ENCODE assay signal across 15 mouse cellular contexts in the genomic region with DNA sequence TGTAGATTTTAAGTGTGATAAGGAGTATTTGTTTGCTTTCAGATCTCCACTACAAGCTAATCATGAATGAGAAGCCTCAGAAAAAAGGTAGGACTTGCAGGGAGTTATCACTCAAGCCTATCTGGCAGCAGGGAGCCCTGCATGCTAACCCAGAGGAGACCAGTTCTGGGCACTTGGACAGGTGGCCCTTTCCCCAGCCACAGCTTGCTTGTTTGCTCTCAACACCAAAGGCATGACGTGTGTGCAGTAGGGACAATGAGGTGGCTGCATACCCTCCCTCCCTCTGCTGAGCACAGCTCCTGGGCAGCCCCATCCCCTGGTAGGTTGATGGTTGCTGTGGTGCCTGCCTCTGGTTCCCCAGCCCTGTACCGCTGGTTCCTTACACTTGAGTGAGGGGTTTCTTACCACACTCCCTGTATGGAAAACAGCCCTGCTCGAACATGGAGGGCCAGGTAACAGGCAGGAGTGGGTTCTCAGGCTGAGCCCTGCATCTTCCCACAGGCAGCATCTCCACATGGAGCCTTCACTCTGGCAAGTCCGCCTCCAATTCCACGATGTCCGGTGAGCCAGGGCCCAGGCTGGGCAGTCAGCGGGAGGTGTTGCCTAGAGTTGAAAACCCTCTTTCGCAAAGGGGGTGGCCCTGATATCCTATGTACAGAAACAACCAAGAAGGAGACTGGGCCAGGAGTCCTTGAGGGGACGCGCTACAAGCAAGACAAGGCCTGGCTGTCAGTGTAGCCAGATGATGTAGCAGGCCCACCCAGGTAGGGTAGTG. TPM values are rescaled to one million over a fixed set of nuclear protein-coding genes. Genes with fewer than 3 reads are reported as not detected.
DNase-seq lines count a peak whose midpoint lies in the region; ATAC-seq and TF ChIP-seq lines count a peak whose summit lies in the region.
"Had no signal": no experiment of that assay in that cellular context is flagged by ENCODE, and none has a peak within 500 bp of the region (broad histone marks: within the 10 kb centered on the region; RNA-seq: fewer than 3 reads in every experiment).

No protein-coding gene starts in this region.

- peaks cover 10% of the 10 kb centered on the region for H3K4me1 ChIP-seq in hindbrain, embryonic 14.5 days (replicated peaks; ENCODE audit: control insufficient read depth, insufficient read depth, low read length)
- peaks cover 11% of the 10 kb centered on the region for H3K4me1 ChIP-seq in hindbrain, embryonic 12.5 days
- peaks cover 15% of the 10 kb centered on the region for H3K4me1 ChIP-seq in midbrain, embryonic 12.5 days
- H3K4me1 ChIP-seq in midbrain, embryonic 14.5 days (ENCODE audit: control insufficient read depth, insufficient read depth, low read length) = peaks cover 10% of the 10 kb centered on the region; the same call in 1 of the 2 replicates
- peaks cover 5% of the 10 kb centered on the region; the same call in 1 of the 2 replicates for H3K4me1 ChIP-seq in hindbrain, postnatal 0 days (ENCODE audit: insufficient read depth, low read length)

- H3K27ac ChIP-seq in hindbrain, embryonic 14.5 days = no peak overlapping the region
- H3K27ac ChIP-seq in hindbrain, embryonic 12.5 days = no peak overlapping the region
- H3K27ac ChIP-seq in midbrain, embryonic 12.5 days (replicated peaks) = no peak overlapping the region
- H3K27ac ChIP-seq in midbrain, embryonic 14.5 days (replicated peaks; ENCODE audit: low read depth, low read length) = no peak overlapping the region
- no peak overlapping the region; the same call in 1 of the 2 replicates for H3K27ac ChIP-seq in hindbrain, postnatal 0 days
- H3K27ac ChIP-seq: neural tube, embryonic 12.5 days had no signal

- peak; percentile 53 for DNase-seq in cerebellum, adult 11 months
- DNase-seq in hindbrain, embryonic 14.5 days (ENCODE audit: low spot score) = no peak
- DNase-seq in midbrain, embryonic 14.5 days = no peak
- DNase-seq in hindbrain, postnatal 0 days (ENCODE audit: low spot score) = no peak
- DNase-seq in heart, adult 11 months = no peak
- DNase-seq: kidney, adult 2 months; kidney, postnatal 36 days; layer of hippocampus, postnatal 36 days; lung, embryonic 14.5 days; thymus, postnatal 14 days had no signal

- H3K4me3 ChIP-seq in hindbrain, embryonic 14.5 days (replicated peaks; ENCODE audit: low read length) = no peak overlapping the region
- no peak overlapping the region for H3K4me3 ChIP-seq in hindbrain, embryonic 12.5 days
- H3K4me3 ChIP-seq in midbrain, embryonic 12.5 days = 0 out of 2 replicates have a peak overlapping the region, but pooled peaks have one; percentile 56
- H3K4me3 ChIP-seq in midbrain, embryonic 14.5 days (replicated peaks; ENCODE audit: low read depth, low read length) = no peak overlapping the region
- no peak overlapping the region for H3K4me3 ChIP-seq in hindbrain, postnatal 0 days (ENCODE audit: low read length)

- WGBS in hindbrain, embryonic 14.5 days = 84% methylated on average over 10 of the region's 10 CpGs
- WGBS in hindbrain, embryonic 12.5 days = 83% methylated on average over 10 of the region's 10 CpGs
- WGBS in midbrain, embryonic 12.5 days = 80% methylated on average over 10 of the region's 10 CpGs
- 76% methylated on average over 10 of the region's 10 CpGs for WGBS in midbrain, embryonic 14.5 days
- WGBS in hindbrain, postnatal 0 days = 80% methylated on average over 10 of the region's 10 CpGs

- no peak for ATAC-seq in cerebellum, adult (ENCODE audit: insufficient number of reproducible peaks, low FRiP score, low TSS enrichment)
- ATAC-seq in hindbrain, embryonic 14.5 days (ENCODE audit: low FRiP score) = no peak
- ATAC-seq in hindbrain, embryonic 12.5 days (ENCODE audit: low FRiP score) = no peak
- no peak for ATAC-seq in midbrain, embryonic 12.5 days (ENCODE audit: low FRiP score, low read depth)
- ATAC-seq in midbrain, embryonic 14.5 days (ENCODE audit: low FRiP score, low TSS enrichment) = no peak
- no peak for ATAC-seq in hindbrain, postnatal 0 days

- H3K36me3 ChIP-seq in hindbrain, embryonic 14.5 days (replicated peaks; ENCODE audit: control insufficient read depth, insufficient read depth) = peaks cover 57% of the 10 kb centered on the region
- peaks cover 53% of the 10 kb centered on the region for H3K36me3 ChIP-seq in hindbrain, embryonic 12.5 days
- peaks cover 42% of the 10 kb centered on the region for H3K36me3 ChIP-seq in midbrain, embryonic 12.5 days
- H3K36me3 ChIP-seq in midbrain, embryonic 14.5 days (ENCODE audit: control insufficient read depth, insufficient read depth, low read length) = peaks cover 48% of the 10 kb centered on the region
- H3K36me3 ChIP-seq in hindbrain, postnatal 0 days (ENCODE audit: insufficient read depth, low read length) = peaks cover 28% of the 10 kb centered on the region

- TF ChIP-seq CTCF in hindbrain, postnatal 0 days (IDR thresholded peaks at IDR 0.05; ENCODE audit: low read depth) = no peak

- H3K9me3 ChIP-seq in hindbrain, embryonic 14.5 days (ENCODE audit: control insufficient read depth, low read length) = no peaks in the 10 kb centered on the region
- H3K9me3 ChIP-seq in hindbrain, embryonic 12.5 days (replicated peaks) = no peaks in the 10 kb centered on the region
- no peaks in the 10 kb centered on the region for H3K9me3 ChIP-seq in midbrain, embryonic 12.5 days
- H3K9me3 ChIP-seq in midbrain, embryonic 14.5 days (ENCODE audit: control insufficient read depth, low read length) = no peaks in the 10 kb centered on the region
- no peaks in the 10 kb centered on the region for H3K9me3 ChIP-seq in hindbrain, postnatal 0 days (ENCODE audit: low read length)
- H3K9me3 ChIP-seq: neural tube, embryonic 12.5 days had no signal

- peak overlapping the region; percentile 63; the same call in 1 of the 2 replicates for H3K9ac ChIP-seq in hindbrain, embryonic 14.5 days
- no peak overlapping the region for H3K9ac ChIP-seq in hindbrain, embryonic 12.5 days
- peak overlapping the region; percentile 75; the same call in 1 of the 2 replicates for H3K9ac ChIP-seq in midbrain, embryonic 12.5 days (replicated peaks)
- no peak overlapping the region; the same call in 1 of the 2 replicates for H3K9ac ChIP-seq in midbrain, embryonic 14.5 days (replicated peaks; ENCODE audit: low read length)
- no peak overlapping the region for H3K9ac ChIP-seq in hindbrain, postnatal 0 days (replicated peaks; ENCODE audit: low read length)

- H3K27me3 ChIP-seq in hindbrain, embryonic 14.5 days (ENCODE audit: control insufficient read depth, insufficient read depth, low read length) = no peaks in the 10 kb centered on the region
- H3K27me3 ChIP-seq in hindbrain, embryonic 12.5 days = no peaks in the 10 kb centered on the region
- H3K27me3 ChIP-seq in midbrain, embryonic 12.5 days = 0 out of 2 replicates have a peak, but pooled peaks cover 2% of the 10 kb centered on the region
- no peaks in the 10 kb centered on the region for H3K27me3 ChIP-seq in midbrain, embryonic 14.5 days (ENCODE audit: control insufficient read depth, insufficient read depth, low read length)
- H3K27me3 ChIP-seq in hindbrain, postnatal 0 days (ENCODE audit: insufficient read depth, low read length) = no peaks in the 10 kb centered on the region
- H3K27me3 ChIP-seq: CH12.LX; neural tube, embryonic 12.5 days had no signal

- H3K4me2 ChIP-seq in hindbrain, embryonic 14.5 days (replicated peaks) = no peak overlapping the region
- no peak overlapping the region for H3K4me2 ChIP-seq in hindbrain, embryonic 12.5 days (replicated peaks)
- H3K4me2 ChIP-seq in midbrain, embryonic 12.5 days (replicated peaks) = peak overlapping the region; percentile 93; the same call in 1 of the 2 replicates
- no peak overlapping the region; the same call in 1 of the 2 replicates for H3K4me2 ChIP-seq in midbrain, embryonic 14.5 days (ENCODE audit: low read length)
- H3K4me2 ChIP-seq in hindbrain, postnatal 0 days (ENCODE audit: low read depth, low read length) = peak overlapping the region; percentile 85

RNA-seq across cellular contexts. Expression of a gene that starts 1.5 kb away (rescaled TPM):
- polyA plus RNA-seq in hindbrain, embryonic 14.5 days (2014; fragmentation: Nextera tagmentation; extraction: Ambion mirVana) = 7.8 and 11.7 TPM in 2 replicates
- polyA plus RNA-seq in hindbrain, embryonic 12.5 days (2016; fragmentation: Nextera tagmentation; extraction: Ambion mirVana) = 8.1 and 9.6 TPM in 2 replicates
- 7.1 and 7.9 TPM in 2 replicates for polyA plus RNA-seq in midbrain, embryonic 12.5 days (2016; fragmentation: Nextera tagmentation; extraction: Ambion mirVana)
- 9.4 and 9.6 TPM in 2 replicates for polyA plus RNA-seq in midbrain, embryonic 14.5 days (2014; fragmentation: Nextera tagmentation; extraction: Ambion mirVana)
- 18.2 and 20.8 TPM in 2 replicates for total RNA-seq in hindbrain, postnatal 0 days (2014; rRNA removed)
- polyA plus RNA-seq in hindbrain, postnatal 0 days (2015; fragmentation: Nextera tagmentation; extraction: Ambion mirVana) = 32.8 and 37.6 TPM in 2 replicates
- total RNA-seq: CH12.LX had no signal

RNA-seq across cellular contexts. Expression of a gene that starts 28.6 kb away (rescaled TPM):
- polyA plus RNA-seq in hindbrain, embryonic 14.5 days (2014; fragmentation: Nextera tagmentation; extraction: Ambion mirVana) = 22.3 and 24.5 TPM in 2 replicates
- 35.1 and 37.0 TPM in 2 replicates for polyA plus RNA-seq in hindbrain, embryonic 12.5 days (2016; fragmentation: Nextera tagmentation; extraction: Ambion mirVana)
- polyA plus RNA-seq in midbrain, embryonic 12.5 days (2016; fragmentation: Nextera tagmentation; extraction: Ambion mirVana) = 36.3 and 38.2 TPM in 2 replicates
- polyA plus RNA-seq in midbrain, embryonic 14.5 days (2014; fragmentation: Nextera tagmentation; extraction: Ambion mirVana) = 29.1 and 29.3 TPM in 2 replicates
- total RNA-seq in hindbrain, postnatal 0 days (2014; rRNA removed) = 62.4 and 67.4 TPM in 2 replicates
- 21.7 and 23.8 TPM in 2 replicates for polyA plus RNA-seq in hindbrain, postnatal 0 days (2015; fragmentation: Nextera tagmentation; extraction: Ambion mirVana)

Comparison
In these comparisons a context has a peak if more than half of its experiments do, and no peak if none do; other contexts are left out.
1. H3K4me2 ChIP-seq: peak in midbrain, embryonic 12.5 days (single experiment) and hindbrain, postnatal 0 days (single experiment); none in hindbrain, embryonic 14.5 days (single experiment), hindbrain, embryonic 12.5 days (single experiment) and midbrain, embryonic 14.5 days (single experiment).
2. H3K9ac ChIP-seq: peak in hindbrain, embryonic 14.5 days (single experiment) and midbrain, embryonic 12.5 days (single experiment); none in hindbrain, embryonic 12.5 days (single experiment), midbrain, embryonic 14.5 days (single experiment) and hindbrain, postnatal 0 days (single experiment).